Mouse (Mus musculus) spleen, adult 18-20 months (tissue): ENCODE data around the gene Tent5a.

Experiments used
- DNase-seq, 2 experiments: peaks; one replicate each; pipeline ENCODE4 v3.0.0; 2022; ENCODE audit warnings: mixed read lengths in 2 of 2

The Tent5a gene

GRCm38 (mm10) chr9:85312473-85312872 lies 14.7 kb downstream of the Tent5a start, which contains the start of gene Gm11114:
TSS of gene Gm11114 (plus strand) at chr9:85312773.
- no peak for DNase-seq

- no peak for DNase-seq
Observed at GRCm38 (mm10) chr9:85303378-85303777, 23.8 kb downstream of the Tent5a start.

GRCm38 (mm10) chr9:85302849-85303248 lies 24.3 kb downstream of the Tent5a start:
- DNase-seq: no peak

GRCm38 (mm10) chr9:85274114-85274513 lies 53.0 kb downstream of the Tent5a start:
- no peak for DNase-seq
